Mouse (Mus musculus) bone marrow macrophage, adult 2 months (primary cell): Measurements from ENCODE around the gene Ak5.

Experiments
- CTCF ChIP-seq: IDR thresholded peaks from 2 replicates; pipeline ENCODE4 v1.5.1; 2012; ENCODE audit warnings: low read depth, mild to moderate bottlenecking, low read length, moderate library complexity
- POLR2A ChIP-seq: IDR thresholded peaks from 2 replicates; pipeline ENCODE4 v1.6.1; 2012; ENCODE audit warnings: mild to moderate bottlenecking, low read depth, low read length, borderline replicate concordance

DNA sequence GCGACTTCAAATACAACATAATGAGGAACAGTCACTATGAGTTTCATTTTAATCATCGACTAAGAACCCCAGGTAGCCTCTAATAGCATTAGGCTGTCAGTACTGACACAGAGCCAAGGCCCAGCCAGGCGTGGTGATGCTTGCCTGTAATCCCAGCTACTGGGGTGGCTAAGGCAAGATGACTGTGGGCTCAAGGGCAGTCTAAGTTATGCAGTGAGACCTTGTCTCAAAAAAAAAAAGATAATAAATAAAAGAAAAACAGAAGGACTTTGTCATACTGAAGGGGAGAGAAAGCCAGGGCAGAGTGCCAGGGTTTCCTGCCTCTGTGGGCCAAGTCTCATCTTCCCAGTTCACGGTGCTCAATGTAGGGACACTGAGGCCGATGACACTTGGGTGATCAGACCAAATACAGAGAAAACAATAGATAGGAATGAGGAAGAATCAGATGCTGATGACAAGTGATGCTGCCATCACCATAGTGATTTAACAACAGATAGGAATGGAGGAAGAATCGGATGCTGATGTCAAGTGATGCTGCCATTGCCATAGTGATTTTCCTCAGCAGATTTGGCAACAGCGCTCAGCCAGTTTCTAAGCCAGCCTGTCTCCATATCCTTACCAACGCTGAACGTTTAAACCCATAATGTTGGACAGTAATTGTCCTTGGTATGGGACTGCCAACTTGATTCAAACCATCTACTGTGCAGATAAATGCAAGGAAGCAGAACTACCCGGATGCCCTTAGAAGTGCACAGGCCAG, 42.9 kb downstream of the Ak5 start:
- TF ChIP-seq POLR2A (no peak), CTCF (no peak)
